ENCODE assay signal across 8 mouse cellular contexts in the genomic region with DNA sequence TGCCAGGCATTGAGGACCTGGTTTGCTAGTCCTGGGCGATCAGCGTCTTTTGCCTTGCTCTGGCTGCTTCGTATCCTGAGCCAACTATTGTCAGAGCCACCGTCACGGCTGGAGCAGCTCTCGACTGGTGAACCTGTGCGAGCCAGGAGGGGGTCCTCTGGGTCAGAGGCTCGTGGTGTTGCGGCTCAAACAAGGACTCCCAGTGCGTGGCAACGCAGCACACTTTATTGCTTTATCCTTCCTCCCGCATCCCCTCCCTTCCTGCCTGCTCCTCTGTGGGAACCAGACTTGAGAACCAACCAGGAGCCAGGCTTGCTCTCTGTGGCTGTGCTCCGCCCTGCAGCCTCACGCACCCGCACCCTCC. TPM values are rescaled to one million over a fixed set of nuclear protein-coding genes. Genes with fewer than 3 reads are reported as not detected.
A peak's percentile ranks its signal among the peaks of the same experiment; 100 is the strongest.
DNase-seq lines count a peak whose midpoint lies in the region; ATAC-seq and TF ChIP-seq lines count a peak whose summit lies in the region.

A gene (minus strand): TSS at position 323 of the 364 bp plus-strand sequence.

- H3K27me3 ChIP-seq in heart, embryonic 11.5 days (ENCODE audit: control insufficient read depth, insufficient read depth, low read length): peaks cover 23% of the 10 kb centered on the region
- H3K27me3 ChIP-seq in hindbrain, embryonic 10.5 days (ENCODE audit: insufficient read depth, poor library complexity, severe bottlenecking): peaks cover 40% of the 10 kb centered on the region
- H3K27me3 ChIP-seq in limb, embryonic 10.5 days (ENCODE audit: low read depth, poor library complexity, severe bottlenecking): peaks cover 56% of the 10 kb centered on the region

- no peak for DNase-seq in heart, postnatal 36 days
- peak; percentile 52 for DNase-seq in hindbrain, embryonic 10.5 days (ENCODE audit: low spot score)
- DNase-seq in limb, embryonic 10.5 days (ENCODE audit: low spot score): no peak
- DNase-seq in retina, embryonic 14.5 days (ENCODE audit: low spot score): peak; percentile 54
- DNase-seq in thymus, postnatal 10 days (ENCODE audit: low spot score in 2 of 2): no peak
- no peak for DNase-seq in gastrocnemius, postnatal 10 days

- H3K9ac ChIP-seq in heart, embryonic 11.5 days (ENCODE audit: low read depth, low read length): no peak within 1 kb of the TSS

- 1% methylated on average over 15 of the region's 15 CpGs for WGBS in heart, embryonic 11.5 days (ENCODE audit: insufficient replicate concordance)
- 1% methylated on average over 15 of the region's 15 CpGs for WGBS in hindbrain, embryonic 10.5 days
- 1% methylated on average over 15 of the region's 15 CpGs for WGBS in limb, embryonic 10.5 days

- ATAC-seq in heart, embryonic 11.5 days (replicated peaks; ENCODE audit: insufficient number of reproducible peaks, low FRiP score, low TSS enrichment): peak; percentile 44; the same call in 1 of the 2 replicates

- TF ChIP-seq POLR2A in cortical plate, adult 2 months (IDR thresholded peaks at IDR 0.05; ENCODE audit: extremely low read depth, insufficient read depth, low read length): peak; percentile 90

- H3K4me3 ChIP-seq in heart, embryonic 11.5 days (ENCODE audit: low read depth, low read length): peak within 1 kb of the TSS; percentile 53
- peak within 1 kb of the TSS; percentile 84 for H3K4me3 ChIP-seq in cortical plate, adult 2 months (ENCODE audit: insufficient read depth, low read length)
- peak within 1 kb of the TSS; percentile 63 for H3K4me3 ChIP-seq in hindbrain, embryonic 10.5 days
- peak within 1 kb of the TSS; percentile 60 for H3K4me3 ChIP-seq in limb, embryonic 10.5 days

- no peaks in the 10 kb centered on the region for H3K9me3 ChIP-seq in heart, embryonic 11.5 days (replicated peaks; ENCODE audit: control insufficient read depth, low read length)
- H3K9me3 ChIP-seq in hindbrain, embryonic 10.5 days: no peaks in the 10 kb centered on the region
- H3K9me3 ChIP-seq in limb, embryonic 10.5 days (replicated peaks): no peaks in the 10 kb centered on the region

- H3K4me2 ChIP-seq in heart, embryonic 11.5 days: peak within 1 kb of the TSS; percentile 97

- peaks cover 3% of the 10 kb centered on the region; the same call in 1 of the 2 replicates for H3K4me1 ChIP-seq in heart, embryonic 11.5 days (ENCODE audit: control insufficient read depth, insufficient read depth, low read length)
- peaks cover 2% of the 10 kb centered on the region; the same call in 1 of the 2 replicates for H3K4me1 ChIP-seq in cortical plate, adult 2 months (ENCODE audit: control insufficient read depth, insufficient read depth, low read length)
- H3K4me1 ChIP-seq in hindbrain, embryonic 10.5 days (replicated peaks): peaks cover 13% of the 10 kb centered on the region; the same call in 1 of the 2 replicates
- peaks cover 10% of the 10 kb centered on the region for H3K4me1 ChIP-seq in limb, embryonic 10.5 days

- no peak for TF ChIP-seq CTCF in cortical plate, adult 2 months (IDR thresholded peaks at IDR 0.05; ENCODE audit: extremely low read depth, insufficient read depth, low read length)

- no peaks in the 10 kb centered on the region for H3K36me3 ChIP-seq in heart, embryonic 11.5 days (ENCODE audit: control insufficient read depth, insufficient read depth, low read length)
- no peaks in the 10 kb centered on the region for H3K36me3 ChIP-seq in hindbrain, embryonic 10.5 days
- H3K36me3 ChIP-seq in limb, embryonic 10.5 days: no peaks in the 10 kb centered on the region

- no peak within 1 kb of the TSS for H3K27ac ChIP-seq in heart, embryonic 11.5 days (ENCODE audit: low read depth, low read length)
- peak within 1 kb of the TSS; percentile 86 for H3K27ac ChIP-seq in cortical plate, adult 2 months (ENCODE audit: insufficient read depth, low read length)
- H3K27ac ChIP-seq in hindbrain, embryonic 10.5 days: peak within 1 kb of the TSS; percentile 86
- no peak within 1 kb of the TSS for H3K27ac ChIP-seq in limb, embryonic 10.5 days

- intact Hi-C loops in heart, postnatal 36 days (cut with DNase I): no loop called here

RNA-seq across cellular contexts. Expression of the gene that starts here (rescaled TPM):
- polyA plus RNA-seq in heart, embryonic 11.5 days (2014; fragmentation: Nextera tagmentation; extraction: Ambion mirVana): 0.30 and 0.44 TPM in 2 replicates
- under 1 TPM; 0.05 to 0.64 TPM for total RNA-seq in heart, postnatal 36 days (2021)
- polyA plus RNA-seq in cortical plate, adult 2 months (2012; rRNA removed): 36.8 and 37.9 TPM in 2 replicates
- polyA plus RNA-seq in hindbrain, embryonic 10.5 days (2016; fragmentation: Nextera tagmentation; extraction: Ambion mirVana): 4.5 and 7.7 TPM in 2 replicates
- polyA plus RNA-seq in limb, embryonic 10.5 days (2016; fragmentation: Nextera tagmentation; extraction: Ambion mirVana): 0.09 and 0.15 TPM in 2 replicates
- total RNA-seq in gastrocnemius, postnatal 10 days (2021): under 1 TPM; 0.50 to 0.54 TPM

Comparison
In these comparisons a context has a peak if more than half of its experiments do, and no peak if none do; other contexts are left out.
1. Peak in ATAC-seq, H3K4me3 ChIP-seq and H3K4me2 ChIP-seq in heart, embryonic 11.5 days; RNA of the gene not detected or under 1 TPM.
2. H3K27ac ChIP-seq: peak in cortical plate, adult 2 months (single experiment) and hindbrain, embryonic 10.5 days (single experiment); none in heart, embryonic 11.5 days (single experiment) and limb, embryonic 10.5 days (single experiment).
3. DNase-seq: peak in hindbrain, embryonic 10.5 days (single experiment) and retina, embryonic 14.5 days (single experiment); none in heart, postnatal 36 days (0 of 2), limb, embryonic 10.5 days (single experiment), thymus, postnatal 10 days (0 of 2) and gastrocnemius, postnatal 10 days (single experiment).
4. Peak in every context shown above with its lines, with median percentiles within 50 percentile points of each other: H3K4me3 ChIP-seq.